Mouse (Mus musculus): ENCODE results near the gene Sprtn. TPM values are rescaled to one million over a fixed set of nuclear protein-coding genes. Genes with fewer than 3 reads are reported as not detected.

The Sprtn gene
- polyA plus RNA-seq, 1 experiment, result 2.5 TPM

- no peaks in the 10 kb centered on the region for H3K27me3 ChIP-seq (replicated peaks)
- no peak for TF ChIP-seq FLI1 (IDR thresholded peaks at IDR 0.05; ENCODE audit: low read length)
- TF ChIP-seq GATA1 (IDR thresholded peaks at IDR 0.05; ENCODE audit: borderline replicate concordance, low read length), result no peak
- H3K4me1 ChIP-seq, result peaks cover 71% of the 10 kb centered on the region
- H3K4me3 ChIP-seq (replicated peaks), result no peak overlapping the region
- H3K36me3 ChIP-seq (replicated peaks; ENCODE audit: low read length), result peaks cover 71% of the 10 kb centered on the region
- peaks cover 28% of the 10 kb centered on the region for H3K9me3 ChIP-seq
These were observed 24.9 kb downstream of the Sprtn start for GRCm38 (mm10) chr8:124922490-124923089.

- Histone ChIP-seq H3K4me3 (replicated peaks) (no peak overlapping the region), H3K27me3 (replicated peaks) (no peaks in the 10 kb centered on the region), H3K9me3 (peaks cover 34% of the 10 kb centered on the region), H3K36me3 (replicated peaks; ENCODE audit: low read length) (peaks cover 70% of the 10 kb centered on the region), H3K4me1 (peaks cover 68% of the 10 kb centered on the region)
- TF ChIP-seq GATA1 (IDR thresholded peaks at IDR 0.05; ENCODE audit: borderline replicate concordance, low read length) (no peak), FLI1 (IDR thresholded peaks at IDR 0.05; ENCODE audit: low read length) (no peak)
These were observed 26.4 kb downstream of the Sprtn start for GRCm38 (mm10) chr8:124923971-124924652.

GRCm38 (mm10) chr8:124925544-124926266 is 28.0 kb downstream of the Sprtn start:
- peaks cover 76% of the 10 kb centered on the region for H3K36me3 ChIP-seq (replicated peaks; ENCODE audit: low read length)
- H3K4me3 ChIP-seq (replicated peaks), result peak overlapping the region; percentile 80
- H3K27me3 ChIP-seq (replicated peaks), result no peaks in the 10 kb centered on the region
- TF ChIP-seq FLI1 (IDR thresholded peaks at IDR 0.05; ENCODE audit: low read length), result no peak
- no peak for TF ChIP-seq GATA1 (IDR thresholded peaks at IDR 0.05; ENCODE audit: borderline replicate concordance, low read length)
- H3K4me1 ChIP-seq, result peaks cover 74% of the 10 kb centered on the region
- H3K9me3 ChIP-seq, result peaks cover 39% of the 10 kb centered on the region

- peaks cover 77% of the 10 kb centered on the region for H3K36me3 ChIP-seq (replicated peaks; ENCODE audit: low read length)
- H3K4me1 ChIP-seq, result peaks cover 71% of the 10 kb centered on the region
- H3K4me3 ChIP-seq (replicated peaks), result peak overlapping the region; percentile 40
- no peaks in the 10 kb centered on the region for H3K27me3 ChIP-seq (replicated peaks)
- no peak for TF ChIP-seq FLI1 (IDR thresholded peaks at IDR 0.05; ENCODE audit: low read length)
- TF ChIP-seq GATA1 (IDR thresholded peaks at IDR 0.05; ENCODE audit: borderline replicate concordance, low read length), result no peak
- peaks cover 42% of the 10 kb centered on the region for H3K9me3 ChIP-seq
These were observed 28.7 kb downstream of the Sprtn start for GRCm38 (mm10) chr8:124926351-124926771.

GRCm38 (mm10) chr8:124929006-124929405 is 31.3 kb downstream of the Sprtn start:
- Histone ChIP-seq H3K27me3 (replicated peaks) (no peaks in the 10 kb centered on the region), H3K4me1 (peaks cover 48% of the 10 kb centered on the region), H3K36me3 (replicated peaks; ENCODE audit: low read length) (peaks cover 76% of the 10 kb centered on the region), H3K9me3 (peaks cover 39% of the 10 kb centered on the region), H3K4me3 (replicated peaks) (no peak overlapping the region)
- TF ChIP-seq FLI1 (IDR thresholded peaks at IDR 0.05; ENCODE audit: low read length), result no peak
- no peak for TF ChIP-seq GATA1 (IDR thresholded peaks at IDR 0.05; ENCODE audit: borderline replicate concordance, low read length)

- TF ChIP-seq GATA1 (IDR thresholded peaks at IDR 0.05; ENCODE audit: borderline replicate concordance, low read length), result no peak
- TF ChIP-seq FLI1 (IDR thresholded peaks at IDR 0.05; ENCODE audit: low read length), result no peak
- Histone ChIP-seq H3K4me3 (replicated peaks) (peak overlapping the region; percentile 48), H3K27me3 (replicated peaks) (no peaks in the 10 kb centered on the region), H3K36me3 (replicated peaks; ENCODE audit: low read length) (peaks cover 71% of the 10 kb centered on the region), H3K9me3 (peaks cover 30% of the 10 kb centered on the region), H3K4me1 (peaks cover 43% of the 10 kb centered on the region)
These were observed 32.4 kb downstream of the Sprtn start for GRCm38 (mm10) chr8:124930086-124930485.

GRCm38 (mm10) chr8:124930649-124931048 is 33.0 kb downstream of the Sprtn start:
- no peak overlapping the region for H3K4me3 ChIP-seq (replicated peaks)
- TF ChIP-seq FLI1 (IDR thresholded peaks at IDR 0.05; ENCODE audit: low read length) (no peak), GATA1 (IDR thresholded peaks at IDR 0.05; ENCODE audit: borderline replicate concordance, low read length) (no peak)
- peaks cover 24% of the 10 kb centered on the region for H3K9me3 ChIP-seq
- H3K27me3 ChIP-seq (replicated peaks), result no peaks in the 10 kb centered on the region
- H3K36me3 ChIP-seq (replicated peaks; ENCODE audit: low read length), result peaks cover 69% of the 10 kb centered on the region
- peaks cover 38% of the 10 kb centered on the region for H3K4me1 ChIP-seq

GRCm38 (mm10) chr8:124932435-124932834 is 34.7 kb downstream of the Sprtn start:
- H3K4me1 ChIP-seq, result peaks cover 24% of the 10 kb centered on the region; the same call in 1 of the 2 replicates
- no peak for TF ChIP-seq FLI1 (IDR thresholded peaks at IDR 0.05; ENCODE audit: low read length)
- no peak for TF ChIP-seq GATA1 (IDR thresholded peaks at IDR 0.05; ENCODE audit: borderline replicate concordance, low read length)
- H3K27me3 ChIP-seq (replicated peaks), result no peaks in the 10 kb centered on the region
- no peak overlapping the region for H3K4me3 ChIP-seq (replicated peaks)
- peaks cover 22% of the 10 kb centered on the region for H3K9me3 ChIP-seq
- peaks cover 68% of the 10 kb centered on the region for H3K36me3 ChIP-seq (replicated peaks; ENCODE audit: low read length)

- H3K4me1 ChIP-seq, result peaks cover 18% of the 10 kb centered on the region; the same call in 1 of the 2 replicates
- peaks cover 68% of the 10 kb centered on the region for H3K36me3 ChIP-seq (replicated peaks; ENCODE audit: low read length)
- H3K4me3 ChIP-seq (replicated peaks), result no peak overlapping the region
- no peak for TF ChIP-seq FLI1 (IDR thresholded peaks at IDR 0.05; ENCODE audit: low read length)
- TF ChIP-seq GATA1 (IDR thresholded peaks at IDR 0.05; ENCODE audit: borderline replicate concordance, low read length), result no peak
- peaks cover 15% of the 10 kb centered on the region for H3K9me3 ChIP-seq
- no peaks in the 10 kb centered on the region for H3K27me3 ChIP-seq (replicated peaks)
These were observed 37.4 kb downstream of the Sprtn start for GRCm38 (mm10) chr8:124935116-124935515.

Measured in megakaryocyte, embryonic 14.5 days (primary cell).